Mouse (Mus musculus) effector memory CD4-positive, alpha-beta T cell, adult 5 months (primary cell): ENCODE data around the gene Esp24. TPM values are rescaled to one million over a fixed set of nuclear protein-coding genes. Genes with fewer than 3 reads are reported as not detected.

Experiments
- polyA plus RNA-seq: library from polyadenylated mRNA; unstranded; fragments of 100-300 nt; shearing (Covaris generic); gene quantifications from one replicate; pipeline ENCODE4 v1.2.1, GENCODE M21; 2017

Gene Esp24
- polyA plus RNA-seq: not detected

GRCm38 (mm10) chr17:39036395-39036794 lies at the start of gene Esp24:
Gene Esp24 (plus strand): TSS chr17:39036695.

DNA sequence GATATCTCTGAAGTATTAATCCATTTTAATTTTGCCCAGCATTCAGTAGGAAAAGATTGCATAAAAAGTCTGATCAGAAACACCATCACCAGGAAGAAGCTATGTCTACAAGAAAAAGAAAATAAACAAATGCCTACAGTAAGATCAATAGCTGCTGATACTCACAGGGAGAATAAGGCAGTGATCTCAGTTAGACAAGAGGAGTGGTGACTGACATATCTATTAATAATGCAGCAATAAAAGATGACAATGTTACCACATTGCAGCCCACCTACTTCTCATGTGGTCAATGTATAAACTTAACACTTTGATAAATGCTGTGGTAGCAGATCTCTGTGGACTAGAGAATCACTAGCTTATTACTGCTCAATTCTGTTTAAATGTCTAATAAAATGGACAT lies 6.7 kb downstream of the Esp24 start, which contains the start of gene Gm21903:
Gene Gm21903, minus strand, starts transcription at position 101 of the 400 bp plus-strand sequence.

GRCm38 (mm10) chr17:39076937-39077336 lies 40.4 kb downstream of the Esp24 start, which contains the start of gene Esp23:
Gene Esp23 (minus strand): TSS chr17:39077037.

Other genes starting within 250 kb of the Esp24 start
- gene Gm21903, start 6.6 kb downstream of the Esp24 start, polyA plus RNA-seq: not detected
- not detected for gene Esp23, start 40.3 kb downstream of the Esp24 start, polyA plus RNA-seq
- not detected for gene Esp22, start 58.6 kb downstream of the Esp24 start, polyA plus RNA-seq